Mouse (Mus musculus): ENCODE data around the gene Ssx2ip.

- TF ChIP-seq CTCF (IDR thresholded peaks at IDR 0.05): no peak
- TF ChIP-seq POLR2A (IDR thresholded peaks at IDR 0.05; ENCODE audit: insufficient read depth, low read depth, low read length): no peak
Measured at GRCm38 (mm10) chr3:146413992-146414391, 9.6 kb downstream of the Ssx2ip start.
